Mouse (Mus musculus) lung, postnatal 0 days (tissue): ENCODE measurements around the gene Eef1a1.

Source experiments
- CTCF ChIP-seq: IDR thresholded peaks from 2 replicates; pipeline ENCODE4 v1.5.1; 2016; ENCODE audit warnings: antibody characterized with exemption, mild to moderate bottlenecking
- EP300 ChIP-seq: IDR thresholded peaks from 2 replicates; pipeline ENCODE4 v1.6.1; 2016; ENCODE audit warnings: antibody characterized with exemption, mild to moderate bottlenecking, control low read depth

- no peak for TF ChIP-seq CTCF
- no peak for TF ChIP-seq EP300
These were observed 58.5 kb downstream of the Eef1a1 start for GRCm38 (mm10) chr9:78430486-78430885.
